Mouse (Mus musculus): ENCODE data around the gene Tmcc2. TPM values are rescaled to one million over a fixed set of nuclear protein-coding genes. Genes with fewer than 3 reads are reported as not detected.

Gene Tmcc2
- polyA plus RNA-seq, 1 experiment, result 2.0 TPM

GRCm38 (mm10) chr1:132321821-132322580 lies 69.1 kb downstream of the Tmcc2 start:
- DNase-seq (ENCODE audit: low read depth, low spot score), result no peak
- WGBS, result 59% methylated on average over 7 of the region's 7 CpGs

- peak; percentile 95 for DNase-seq (ENCODE audit: low read depth, low spot score)
- 24% methylated on average over 5 of the region's 5 CpGs for WGBS
Observed at GRCm38 (mm10) chr1:132319242-132319641, 71.8 kb downstream of the Tmcc2 start.

- 29% methylated on average over 8 of the region's 8 CpGs for WGBS
- DNase-seq (ENCODE audit: low read depth, low spot score), result no peak
Observed at GRCm38 (mm10) chr1:132317894-132318863, 72.9 kb downstream of the Tmcc2 start.

GRCm38 (mm10) chr1:132317413-132317812 lies 73.7 kb downstream of the Tmcc2 start:
- peak; percentile 72 for DNase-seq (ENCODE audit: low read depth, low spot score)
- WGBS, result 14% methylated on average over 4 of the region's 4 CpGs

GRCm38 (mm10) chr1:132316625-132316994 lies 74.5 kb downstream of the Tmcc2 start:
- 13% methylated on average over 7 of the region's 7 CpGs for WGBS
- no peak for DNase-seq (ENCODE audit: low read depth, low spot score)

- under 1% methylated on average over 67 of the region's 67 CpGs for WGBS
- peak; percentile 89 for DNase-seq (ENCODE audit: low read depth, low spot score)
Observed at GRCm38 (mm10) chr1:132315889-132316624, 75.0 kb downstream of the Tmcc2 start, which contains the start of gene Nuak2. Gene Nuak2 (plus strand): TSS chr1:132316126.

- WGBS, result 41% methylated on average over 3 of the region's 3 CpGs
- DNase-seq (ENCODE audit: low read depth, low spot score), result peak; percentile 70
Observed at GRCm38 (mm10) chr1:132312703-132313102, 78.4 kb downstream of the Tmcc2 start.

GRCm38 (mm10) chr1:132312043-132312442 lies 79.0 kb downstream of the Tmcc2 start:
- 31% methylated on average over 2 of the region's 2 CpGs for WGBS
- DNase-seq (ENCODE audit: low read depth, low spot score), result no peak

GRCm38 (mm10) chr1:132311174-132311859 lies 79.8 kb downstream of the Tmcc2 start:
- WGBS, result 76% methylated on average over 10 of the region's 10 CpGs
- no peak for DNase-seq (ENCODE audit: low read depth, low spot score)

- DNase-seq (ENCODE audit: low read depth, low spot score), result no peak
- 58% methylated on average over 7 of the region's 7 CpGs for WGBS
Observed at GRCm38 (mm10) chr1:132310754-132311153, 80.3 kb downstream of the Tmcc2 start.

- DNase-seq (ENCODE audit: low read depth, low spot score), result no peak
- WGBS, result 79% methylated on average over 7 of the region's 7 CpGs
Observed at GRCm38 (mm10) chr1:132308674-132309073, 82.4 kb downstream of the Tmcc2 start.

GRCm38 (mm10) chr1:132307962-132308361 lies 83.1 kb downstream of the Tmcc2 start:
- 81% methylated on average over 6 of the region's 6 CpGs for WGBS
- no peak for DNase-seq (ENCODE audit: low read depth, low spot score)

- no peak for DNase-seq (ENCODE audit: low read depth, low spot score)
- WGBS, result 31% methylated on average over 4 of the region's 4 CpGs
Observed at GRCm38 (mm10) chr1:132306808-132307207, 84.3 kb downstream of the Tmcc2 start.

Other genes starting within 250 kb of the Tmcc2 start
- 0.17 TPM in 1 of 2 replicates, not detected in the other for gene Lemd1, start 199.8 kb downstream of the Tmcc2 start, polyA plus RNA-seq (2012; rRNA removed)
- gene AC124108.1, start 199.8 kb downstream of the Tmcc2 start, polyA plus RNA-seq (2012; rRNA removed), result 0.01 TPM in 1 of 2 replicates, not detected in the other
- gene Gm10188, start 161.5 kb downstream of the Tmcc2 start, polyA plus RNA-seq (2012; rRNA removed), result not detected in 2 replicates
- 1.1 and 1.6 TPM in 2 replicates for gene Klhdc8a, start 92.7 kb downstream of the Tmcc2 start, polyA plus RNA-seq (2012; rRNA removed)
- 55.4 and 75.8 TPM in 2 replicates for gene Nuak2, start 75.2 kb downstream of the Tmcc2 start, polyA plus RNA-seq (2012; rRNA removed)
- gene Dstyk, start 26.3 kb upstream of the Tmcc2 start, polyA plus RNA-seq (2012; rRNA removed), result 2.5 and 4.0 TPM in 2 replicates
- 16.5 and 18.2 TPM in 2 replicates for gene Rbbp5, start 86.1 kb upstream of the Tmcc2 start, polyA plus RNA-seq (2012; rRNA removed)
- 2.2 and 2.4 TPM in 2 replicates for gene Tmem81, start 114.9 kb upstream of the Tmcc2 start, polyA plus RNA-seq (2012; rRNA removed)
- gene Cntn2, start 152.0 kb upstream of the Tmcc2 start, polyA plus RNA-seq (2012; rRNA removed), result 0.15 and 0.21 TPM in 2 replicates